Mouse (Mus musculus): Measurements from ENCODE around the gene Mdh1. TPM values are rescaled to one million over a fixed set of nuclear protein-coding genes. Genes with fewer than 3 reads are reported as not detected.
"Not testable (repeated sequence)": the region's sequence is repeated elsewhere in the genome, so short reads cannot be mapped to it uniquely, and the experiment has no call there.

The Mdh1 gene
- total RNA-seq, 2 experiments from 2014 or later: 232 to 328 TPM

- no peak for ATAC-seq (replicated peaks; ENCODE audit: poor library complexity, severe bottlenecking)
Measured at GRCm38 (mm10) chr11:21546671-21547070, 25.5 kb downstream of the Mdh1 start.

- ATAC-seq (replicated peaks; ENCODE audit: poor library complexity, severe bottlenecking): no peak
Measured at GRCm38 (mm10) chr11:21545951-21546350, 26.2 kb downstream of the Mdh1 start.

- no peak for ATAC-seq (replicated peaks; ENCODE audit: poor library complexity, severe bottlenecking)
Measured at GRCm38 (mm10) chr11:21545021-21545420, 27.1 kb downstream of the Mdh1 start.

GRCm38 (mm10) chr11:21542731-21543130, 29.4 kb downstream of the Mdh1 start:
- ATAC-seq (replicated peaks; ENCODE audit: poor library complexity, severe bottlenecking): no peak

GRCm38 (mm10) chr11:21540622-21541021, 31.5 kb downstream of the Mdh1 start:
- ATAC-seq (replicated peaks; ENCODE audit: poor library complexity, severe bottlenecking): no peak

GRCm38 (mm10) chr11:21540072-21540471, 32.1 kb downstream of the Mdh1 start:
- peak; percentile 84 for ATAC-seq (replicated peaks; ENCODE audit: poor library complexity, severe bottlenecking)

- not testable (repeated sequence) for ATAC-seq (replicated peaks; ENCODE audit: poor library complexity, severe bottlenecking)
Measured at GRCm38 (mm10) chr11:21530856-21531255, 41.3 kb downstream of the Mdh1 start.

- ATAC-seq (replicated peaks; ENCODE audit: poor library complexity, severe bottlenecking): no peak
Measured at GRCm38 (mm10) chr11:21528676-21529394, 43.3 kb downstream of the Mdh1 start.

GRCm38 (mm10) chr11:21517726-21518125, 54.4 kb downstream of the Mdh1 start:
- no peak for ATAC-seq (replicated peaks; ENCODE audit: poor library complexity, severe bottlenecking)

GRCm38 (mm10) chr11:21516396-21516795, 55.8 kb downstream of the Mdh1 start:
- not testable (repeated sequence) for ATAC-seq (replicated peaks; ENCODE audit: poor library complexity, severe bottlenecking)

- ATAC-seq (replicated peaks; ENCODE audit: poor library complexity, severe bottlenecking): not testable (repeated sequence)
Measured at GRCm38 (mm10) chr11:21510577-21510976, 61.6 kb downstream of the Mdh1 start.

- ATAC-seq (replicated peaks; ENCODE audit: poor library complexity, severe bottlenecking): not testable (repeated sequence)
Measured at GRCm38 (mm10) chr11:21508713-21509112, 63.5 kb downstream of the Mdh1 start.

- not testable (repeated sequence) for ATAC-seq (replicated peaks; ENCODE audit: poor library complexity, severe bottlenecking)
Measured at GRCm38 (mm10) chr11:21507073-21507472, 65.1 kb downstream of the Mdh1 start.

Other genes with a start within 250 kb of the Mdh1 start
- gene Ugp2, start 201.2 kb downstream of the Mdh1 start, total RNA-seq (2014; fragmentation: Nextera tagmentation): 34.3 and 48.5 TPM in 2 replicates
- 49.3 and 67.1 TPM in 2 replicates for gene Ugp2, start 201.2 kb downstream of the Mdh1 start, total RNA-seq (2017)
- gene Wdpcp, start 132 bp downstream of the Mdh1 start, total RNA-seq (2014; fragmentation: Nextera tagmentation): 5.7 and 12.8 TPM in 2 replicates
- gene Wdpcp, start 132 bp downstream of the Mdh1 start, total RNA-seq (2017): 17.7 and 18.2 TPM in 2 replicates

Data from granulocyte monocyte progenitor cell, adult 5-6 weeks (primary cell).